Mouse (Mus musculus): ENCODE measurements around the gene Zbtb41.
A peak's percentile ranks its signal among the peaks of the same experiment; 100 is the strongest.
"Not testable (repeated sequence)": the region's sequence is repeated elsewhere in the genome, so short reads cannot be mapped to it uniquely, and the experiment has no call there.

Zbtb41 gene

GRCm38 (mm10) chr1:139421875-139422791, at the start of gene Zbtb41:
TSS of gene Zbtb41 (plus strand) at chr1:139422288.
- DNase-seq = peak; percentile 90

GRCm38 (mm10) chr1:139375900-139376299, 46.2 kb upstream of the Zbtb41 start:
- no peak for DNase-seq

GRCm38 (mm10) chr1:139376638-139377286, 45.3 kb upstream of the Zbtb41 start, which contains the start of gene Crb1:
TSS of gene Crb1 (minus strand) at chr1:139377100.
- DNase-seq = no peak

GRCm38 (mm10) chr1:139378861-139379620, 43.0 kb upstream of the Zbtb41 start:
- peak; percentile 7 for DNase-seq

GRCm38 (mm10) chr1:139379621-139379984, 42.5 kb upstream of the Zbtb41 start:
- DNase-seq = no peak

- no peak for DNase-seq
Measured at GRCm38 (mm10) chr1:139391747-139392146, 30.3 kb upstream of the Zbtb41 start.

GRCm38 (mm10) chr1:139396589-139396988, 25.5 kb upstream of the Zbtb41 start:
- DNase-seq = peak; percentile 71

- DNase-seq = no peak
Measured at GRCm38 (mm10) chr1:139405766-139406165, 16.3 kb upstream of the Zbtb41 start.

GRCm38 (mm10) chr1:139407701-139408100, 14.4 kb upstream of the Zbtb41 start:
- DNase-seq = no peak

GRCm38 (mm10) chr1:139412365-139412764, 9.7 kb upstream of the Zbtb41 start:
- not testable (repeated sequence) for DNase-seq

- DNase-seq = no peak
Measured at GRCm38 (mm10) chr1:139413465-139413864, 8.6 kb upstream of the Zbtb41 start.

- no peak for DNase-seq
Measured at GRCm38 (mm10) chr1:139421521-139421874, 590 bp upstream of the Zbtb41 start.

- DNase-seq = peak; percentile 57
Measured at GRCm38 (mm10) chr1:139422941-139423340, 853 bp downstream of the Zbtb41 start.

GRCm38 (mm10) chr1:139423931-139424330, 1.8 kb downstream of the Zbtb41 start:
- no peak for DNase-seq

- DNase-seq = peak; percentile 16
Measured at GRCm38 (mm10) chr1:139425006-139425405, 2.9 kb downstream of the Zbtb41 start.

GRCm38 (mm10) chr1:139438373-139438772, 16.3 kb downstream of the Zbtb41 start:
- peak; percentile 44 for DNase-seq

- DNase-seq = not testable (repeated sequence)
Measured at GRCm38 (mm10) chr1:139443103-139443502, 21.0 kb downstream of the Zbtb41 start.

- peak; percentile 92 for DNase-seq
Measured at GRCm38 (mm10) chr1:139454340-139455225, 32.5 kb downstream of the Zbtb41 start, which contains the start of gene Aspm. TSS of gene Aspm (plus strand) at chr1:139454772.

GRCm38 (mm10) chr1:139455226-139455869, 33.3 kb downstream of the Zbtb41 start:
- no peak for DNase-seq

GRCm38 (mm10) chr1:139460807-139461206, 38.7 kb downstream of the Zbtb41 start:
- no peak for DNase-seq

GRCm38 (mm10) chr1:139465936-139466335, 43.8 kb downstream of the Zbtb41 start:
- no peak for DNase-seq

GRCm38 (mm10) chr1:139478898-139479297, 56.8 kb downstream of the Zbtb41 start:
- no peak for DNase-seq
